Mouse (Mus musculus) olfactory bulb, adult 2 months (tissue): ENCODE data around the gene Inpp5a. TPM values are rescaled to one million over a fixed set of nuclear protein-coding genes. Genes with fewer than 3 reads are reported as not detected.

ENCODE experiments used
- H3K27ac ChIP-seq: fragments of 200-500 bp; 2 replicates; pipeline ENCODE4 v1.5.1; 2012; ENCODE audit warnings: low read depth, low read length; ENCODE audit not compliant: insufficient read depth
- H3K4me1 ChIP-seq: fragments of 200-500 bp; 2 replicates; pipeline ENCODE4 v1.6.1; 2012; ENCODE audit warnings: low read length; ENCODE audit not compliant: control insufficient read depth, insufficient read depth
- H3K4me3 ChIP-seq: fragments of 200-500 bp; 2 replicates; pipeline ENCODE4 v1.5.1; 2012; ENCODE audit warnings: mild to moderate bottlenecking, low read depth, low read length, moderate library complexity; ENCODE audit not compliant: insufficient read depth
- CTCF ChIP-seq: fragments of 200-500 bp; IDR thresholded peaks from 2 replicates; pipeline ENCODE4 v1.5.1; 2012; ENCODE audit warnings: low read depth, mild to moderate bottlenecking, low read length, moderate library complexity; ENCODE audit not compliant: insufficient read depth
- POLR2A ChIP-seq: fragments of 200-500 bp; IDR thresholded peaks from 2 replicates; pipeline ENCODE4 v1.6.1; 2012; ENCODE audit warnings: mild to moderate bottlenecking, low read depth, low read length, moderate library complexity; ENCODE audit not compliant: insufficient read depth
- WGBS: fragments of 180-500 bp; shearing (Covaris S2); methylation state at CpG from one replicate; pipeline ENCODE4 v1.1.7; 2018; 5-methylcytosine and 5-hydroxymethylcytosine counted together
- polyA plus RNA-seq: library from polyadenylated mRNA; stranded (reverse); fragments of >200 nt; gene quantifications from 2 replicates; pipeline ENCODE4 v1.2.4, GENCODE M21; 2012; ENCODE audit warnings: low replicate concordance; ENCODE audit not compliant: missing spikeins, insufficient read depth, insufficient read length

Inpp5a gene
- polyA plus RNA-seq, 1 experiment: not detected

- Histone ChIP-seq H3K4me3 (no peak overlapping the region), H3K27ac (no peak overlapping the region), H3K4me1 (peaks cover 15% of the 10 kb centered on the region)
- TF ChIP-seq CTCF (no peak), POLR2A (no peak)
These were observed 46.8 kb downstream of the Inpp5a start for GRCm38 (mm10) chr7:139435749-139436148.

- Histone ChIP-seq H3K4me3 (no peak overlapping the region), H3K4me1 (peaks cover 26% of the 10 kb centered on the region), H3K27ac (no peak overlapping the region)
- 88% methylated on average over 7 of the region's 7 CpGs for WGBS
- no peak for TF ChIP-seq CTCF
- no peak for TF ChIP-seq POLR2A
These were observed 48.0 kb downstream of the Inpp5a start for GRCm38 (mm10) chr7:139436951-139437350.

- no peak overlapping the region for H3K4me3 ChIP-seq
- peaks cover 28% of the 10 kb centered on the region for H3K4me1 ChIP-seq
- 82% methylated on average over 5 of the region's 5 CpGs for WGBS
- H3K27ac ChIP-seq: no peak overlapping the region
- TF ChIP-seq POLR2A: no peak
- no peak for TF ChIP-seq CTCF
These were observed 48.6 kb downstream of the Inpp5a start for GRCm38 (mm10) chr7:139437471-139437870.

- WGBS: 73% methylated on average over 9 of the region's 9 CpGs
- Histone ChIP-seq H3K4me3 (no peak overlapping the region), H3K27ac (no peak overlapping the region), H3K4me1 (peaks cover 28% of the 10 kb centered on the region)
- TF ChIP-seq CTCF: no peak
- no peak for TF ChIP-seq POLR2A
These were observed 49.2 kb downstream of the Inpp5a start for GRCm38 (mm10) chr7:139437926-139438600.

- 95% methylated on average over 4 of the region's 4 CpGs for WGBS
- Histone ChIP-seq H3K27ac (no peak overlapping the region), H3K4me1 (peaks cover 28% of the 10 kb centered on the region), H3K4me3 (no peak overlapping the region)
- no peak for TF ChIP-seq POLR2A
- no peak for TF ChIP-seq CTCF
These were observed 49.7 kb downstream of the Inpp5a start for GRCm38 (mm10) chr7:139438601-139438945.

- TF ChIP-seq POLR2A (no peak), CTCF (no peak)
- peaks cover 26% of the 10 kb centered on the region for H3K4me1 ChIP-seq
- H3K27ac ChIP-seq: no peak overlapping the region
- 82% methylated on average over 3 of the region's 3 CpGs for WGBS
- H3K4me3 ChIP-seq: no peak overlapping the region
These were observed 50.1 kb downstream of the Inpp5a start for GRCm38 (mm10) chr7:139439031-139439430.

GRCm38 (mm10) chr7:139439922-139440895 is 51.3 kb downstream of the Inpp5a start:
- Histone ChIP-seq H3K27ac (no peak overlapping the region), H3K4me1 (peaks cover 19% of the 10 kb centered on the region), H3K4me3 (no peak overlapping the region)
- no peak for TF ChIP-seq POLR2A
- no peak for TF ChIP-seq CTCF
- 82% methylated on average over 6 of the region's 6 CpGs for WGBS

GRCm38 (mm10) chr7:139441022-139441421 is 52.1 kb downstream of the Inpp5a start:
- 20% methylated on average over 5 of the region's 5 CpGs for WGBS
- Histone ChIP-seq H3K4me1 (peaks cover 19% of the 10 kb centered on the region), H3K27ac (no peak overlapping the region), H3K4me3 (no peak overlapping the region)
- TF ChIP-seq CTCF: no peak
- TF ChIP-seq POLR2A: no peak

- peak overlapping the region; percentile 16; the same call in 1 of the 2 replicates for H3K27ac ChIP-seq
- 62% methylated on average over 10 of the region's 10 CpGs for WGBS
- H3K4me3 ChIP-seq: no peak overlapping the region
- peaks cover 19% of the 10 kb centered on the region for H3K4me1 ChIP-seq
- TF ChIP-seq POLR2A: no peak
- TF ChIP-seq CTCF: no peak
These were observed 52.9 kb downstream of the Inpp5a start for GRCm38 (mm10) chr7:139441761-139442211.
